Mouse (Mus musculus) liver, embryonic 13.5 days (tissue): Measurements from ENCODE around the gene Gm28047. TPM values are rescaled to one million over a fixed set of nuclear protein-coding genes. Genes with fewer than 3 reads are reported as not detected.

ENCODE experiments used
- ATAC-seq: fragments of 200-750 bp; cut with Nextera tagmentation; 2 replicates; pipeline ENCODE4 v1.8.0; 2017; ENCODE audit warnings: low read depth, mild to moderate bottlenecking, moderate number of reproducible peaks, moderate library complexity
- DNase-seq: peaks from one replicate; pipeline ENCODE4 v3.0.0; 2022
- H3K27ac ChIP-seq: fragments of 300-500 bp; sonication (generic); 2 replicates; pipeline ENCODE4 v1.5.1; 2015; ENCODE audit warnings: moderate library complexity, mild to moderate bottlenecking, inconsistent platforms
- H3K27me3 ChIP-seq: fragments of 300-500 bp; sonication (generic); 2 replicates; pipeline ENCODE4 v1.6.1; 2015; ENCODE audit warnings: mild to moderate bottlenecking, inconsistent platforms
- H3K36me3 ChIP-seq: fragments of 300-500 bp; sonication (generic); 2 replicates; pipeline ENCODE4 v1.6.1; 2015; ENCODE audit warnings: mild to moderate bottlenecking, inconsistent platforms
- H3K4me1 ChIP-seq: fragments of 300-500 bp; sonication (generic); replicated peaks from 2 replicates; pipeline ENCODE4 v1.6.1; 2015; ENCODE audit warnings: inconsistent platforms
- H3K4me2 ChIP-seq: fragments of 300-500 bp; sonication (generic); 2 replicates; pipeline ENCODE4 v1.6.1; 2015; ENCODE audit warnings: inconsistent platforms, mild to moderate bottlenecking, moderate library complexity
- H3K4me3 ChIP-seq: fragments of 300-500 bp; sonication (generic); replicated peaks from 2 replicates; pipeline ENCODE4 v1.5.1; 2015; ENCODE audit warnings: mild to moderate bottlenecking, inconsistent platforms
- H3K9ac ChIP-seq: fragments of 300-500 bp; sonication (generic); 2 replicates; pipeline ENCODE4 v1.6.1; 2015; ENCODE audit warnings: mild to moderate bottlenecking, inconsistent platforms
- H3K9me3 ChIP-seq: fragments of 300-500 bp; sonication (generic); replicated peaks from 2 replicates; pipeline ENCODE4 v1.6.1; 2016; ENCODE audit warnings: inconsistent platforms
- WGBS: fragments of 180-500 bp; shearing (Covaris S2); methylation state at CpG from one replicate; pipeline ENCODE4 v1.1.7; 2015; ENCODE audit not compliant: insufficient replicate concordance; 5-methylcytosine and 5-hydroxymethylcytosine counted together
- polyA plus RNA-seq: library from polyadenylated mRNA; unstranded; fragments of >200 nt; fragmentation: Nextera tagmentation; extraction: Ambion mirVana; gene quantifications from 2 replicates; pipeline ENCODE4 v1.2.1, GENCODE M21; 2015

Gene Gm28047
- polyA plus RNA-seq, 1 experiment from 2014 or later = not detected

- WGBS = 83% methylated on average over 2 of the region's 2 CpGs
- no peaks in the 10 kb centered on the region for H3K4me1 ChIP-seq
- no peaks in the 10 kb centered on the region for H3K27me3 ChIP-seq
- DNase-seq = no peak
- no peak overlapping the region for H3K4me3 ChIP-seq
- H3K4me2 ChIP-seq = no peak overlapping the region
- ATAC-seq = no peak
- H3K36me3 ChIP-seq = peaks cover 4% of the 10 kb centered on the region; the same call in 1 of the 2 replicates
- H3K9me3 ChIP-seq = no peaks in the 10 kb centered on the region
- H3K27ac ChIP-seq = no peak overlapping the region
- no peak overlapping the region for H3K9ac ChIP-seq
These were observed 46.5 kb downstream of the Gm28047 start for GRCm38 (mm10) chr15:102578351-102578750.

- Histone ChIP-seq H3K27me3 (no peaks in the 10 kb centered on the region), H3K4me2 (no peak overlapping the region), H3K27ac (no peak overlapping the region), H3K9ac (no peak overlapping the region), H3K4me3 (no peak overlapping the region), H3K4me1 (no peaks in the 10 kb centered on the region), H3K9me3 (no peaks in the 10 kb centered on the region), H3K36me3 (peaks cover 4% of the 10 kb centered on the region; the same call in 1 of the 2 replicates)
- no peak for ATAC-seq
- WGBS = 89% methylated on average over 1 of the region's 1 CpGs
- no peak for DNase-seq
These were observed 47.9 kb downstream of the Gm28047 start for GRCm38 (mm10) chr15:102576972-102577371.

GRCm38 (mm10) chr15:102572081-102572480 is 52.8 kb downstream of the Gm28047 start:
- DNase-seq = no peak
- Histone ChIP-seq H3K9me3 (no peaks in the 10 kb centered on the region), H3K4me2 (no peak overlapping the region), H3K27ac (no peak overlapping the region), H3K27me3 (no peaks in the 10 kb centered on the region), H3K4me3 (no peak overlapping the region), H3K4me1 (no peaks in the 10 kb centered on the region), H3K36me3 (peaks cover 4% of the 10 kb centered on the region; the same call in 1 of the 2 replicates), H3K9ac (no peak overlapping the region)
- ATAC-seq = no peak
- WGBS = 74% methylated on average over 3 of the region's 3 CpGs

- no peak overlapping the region for H3K4me3 ChIP-seq
- H3K27me3 ChIP-seq = no peaks in the 10 kb centered on the region
- ATAC-seq (no peak), DNase-seq (no peak)
- no peak overlapping the region for H3K9ac ChIP-seq
- no peaks in the 10 kb centered on the region for H3K9me3 ChIP-seq
- no peak overlapping the region for H3K4me2 ChIP-seq
- H3K4me1 ChIP-seq = no peaks in the 10 kb centered on the region
- no peak overlapping the region for H3K27ac ChIP-seq
- peaks cover 6% of the 10 kb centered on the region for H3K36me3 ChIP-seq
- WGBS = 76% methylated on average over 2 of the region's 2 CpGs
These were observed 57.0 kb downstream of the Gm28047 start for GRCm38 (mm10) chr15:102567849-102568248.

GRCm38 (mm10) chr15:102563681-102564080 is 61.2 kb downstream of the Gm28047 start:
- Histone ChIP-seq H3K4me1 (no peaks in the 10 kb centered on the region), H3K9ac (no peak overlapping the region), H3K9me3 (no peaks in the 10 kb centered on the region), H3K4me2 (no peak overlapping the region), H3K27me3 (no peaks in the 10 kb centered on the region), H3K27ac (no peak overlapping the region), H3K36me3 (peaks cover 18% of the 10 kb centered on the region), H3K4me3 (no peak overlapping the region)
- ATAC-seq = no peak
- no peak for DNase-seq
- 85% methylated on average over 5 of the region's 5 CpGs for WGBS

GRCm38 (mm10) chr15:102563061-102563460 is 61.8 kb downstream of the Gm28047 start:
- ATAC-seq (no peak), DNase-seq (no peak)
- H3K4me2 ChIP-seq = no peak overlapping the region
- no peak overlapping the region for H3K27ac ChIP-seq
- no peak overlapping the region for H3K9ac ChIP-seq
- no peak overlapping the region for H3K4me3 ChIP-seq
- H3K27me3 ChIP-seq = no peaks in the 10 kb centered on the region
- no peaks in the 10 kb centered on the region for H3K9me3 ChIP-seq
- no peaks in the 10 kb centered on the region for H3K4me1 ChIP-seq
- H3K36me3 ChIP-seq = peaks cover 18% of the 10 kb centered on the region
- WGBS = 81% methylated on average over 3 of the region's 3 CpGs

- Histone ChIP-seq H3K4me1 (no peaks in the 10 kb centered on the region), H3K4me3 (no peak overlapping the region), H3K36me3 (peaks cover 18% of the 10 kb centered on the region), H3K27me3 (no peaks in the 10 kb centered on the region), H3K9ac (no peak overlapping the region), H3K9me3 (no peaks in the 10 kb centered on the region), H3K27ac (no peak overlapping the region), H3K4me2 (no peak overlapping the region)
- no peak for DNase-seq
- ATAC-seq = no peak
- WGBS = 91% methylated on average over 1 of the region's 1 CpGs
These were observed 62.4 kb downstream of the Gm28047 start for GRCm38 (mm10) chr15:102562491-102562890.

- no peaks in the 10 kb centered on the region for H3K9me3 ChIP-seq
- no peaks in the 10 kb centered on the region for H3K4me1 ChIP-seq
- H3K27ac ChIP-seq = no peak overlapping the region
- no peak overlapping the region for H3K4me3 ChIP-seq
- no peaks in the 10 kb centered on the region for H3K27me3 ChIP-seq
- DNase-seq = no peak
- no peak overlapping the region for H3K9ac ChIP-seq
- H3K4me2 ChIP-seq = no peak overlapping the region
- H3K36me3 ChIP-seq = peaks cover 41% of the 10 kb centered on the region
- ATAC-seq = no peak
These were observed 67.3 kb downstream of the Gm28047 start for GRCm38 (mm10) chr15:102557580-102557979.

GRCm38 (mm10) chr15:102555581-102555980 is 69.3 kb downstream of the Gm28047 start:
- Histone ChIP-seq H3K4me3 (no peak overlapping the region), H3K9me3 (no peaks in the 10 kb centered on the region), H3K4me2 (no peak overlapping the region), H3K27me3 (no peaks in the 10 kb centered on the region), H3K27ac (no peak overlapping the region), H3K9ac (no peak overlapping the region), H3K36me3 (peaks cover 48% of the 10 kb centered on the region), H3K4me1 (no peaks in the 10 kb centered on the region)
- DNase-seq = no peak
- ATAC-seq = no peak
- 83% methylated on average over 1 of the region's 1 CpGs for WGBS

- H3K27me3 ChIP-seq = no peaks in the 10 kb centered on the region
- no peak overlapping the region for H3K27ac ChIP-seq
- no peak for ATAC-seq
- WGBS = 85% methylated on average over 5 of the region's 5 CpGs
- no peak overlapping the region for H3K4me3 ChIP-seq
- H3K4me1 ChIP-seq = no peaks in the 10 kb centered on the region
- H3K4me2 ChIP-seq = no peak overlapping the region
- peaks cover 48% of the 10 kb centered on the region for H3K36me3 ChIP-seq
- H3K9me3 ChIP-seq = no peaks in the 10 kb centered on the region
- DNase-seq = no peak
- H3K9ac ChIP-seq = no peak overlapping the region
These were observed 72.3 kb downstream of the Gm28047 start for GRCm38 (mm10) chr15:102552599-102552998.

GRCm38 (mm10) chr15:102547478-102547877 is 77.4 kb downstream of the Gm28047 start:
- Histone ChIP-seq H3K27ac (no peak overlapping the region), H3K9me3 (no peaks in the 10 kb centered on the region), H3K4me1 (no peaks in the 10 kb centered on the region), H3K4me3 (no peak overlapping the region), H3K9ac (no peak overlapping the region), H3K4me2 (no peak overlapping the region), H3K27me3 (no peaks in the 10 kb centered on the region), H3K36me3 (peaks cover 50% of the 10 kb centered on the region)
- 86% methylated on average over 3 of the region's 3 CpGs for WGBS
- no peak for DNase-seq
- no peak for ATAC-seq

- H3K4me3 ChIP-seq = no peak overlapping the region
- H3K4me1 ChIP-seq = no peaks in the 10 kb centered on the region
- 78% methylated on average over 3 of the region's 3 CpGs for WGBS
These were observed 78.0 kb downstream of the Gm28047 start for GRCm38 (mm10) chr15:102546677-102547427.

More at GRCm38 (mm10) chr15:102546677-102547427, 78.0 kb downstream of the Gm28047 start:
- no peak overlapping the region for H3K9ac ChIP-seq
- ATAC-seq = no peak
- H3K27me3 ChIP-seq = no peaks in the 10 kb centered on the region
- H3K9me3 ChIP-seq = no peaks in the 10 kb centered on the region
- H3K36me3 ChIP-seq = peaks cover 50% of the 10 kb centered on the region
- no peak for DNase-seq
- H3K27ac ChIP-seq = no peak overlapping the region
- H3K4me2 ChIP-seq = no peak overlapping the region
